Mouse (Mus musculus) neural tube, embryonic 11.5 days (tissue): ENCODE measurements around the gene Slc34a2. TPM values are rescaled to one million over a fixed set of nuclear protein-coding genes. Genes with fewer than 3 reads are reported as not detected.

Experiments used
- ATAC-seq: fragments of 200-750 bp; cut with Nextera tagmentation; 2 replicates; pipeline ENCODE4 v1.8.0; 2017; ENCODE audit warnings: moderate number of reproducible peaks, mild to moderate bottlenecking, moderate TSS enrichment, moderate library complexity; ENCODE audit not compliant: insufficient read depth, low FRiP score, low TSS enrichment
- DNase-seq: peaks from one replicate; pipeline ENCODE4 v3.0.0-alpha.2; 2015; ENCODE audit warnings: low spot score
- H3K27ac ChIP-seq: fragments of 300-500 bp; sonication (generic); 2 replicates; pipeline ENCODE4 v1.5.1; 2014; ENCODE audit warnings: low read depth, mild to moderate bottlenecking, low read length
- H3K27me3 ChIP-seq: fragments of 300-500 bp; sonication (generic); 2 replicates; pipeline ENCODE4 v1.6.1; 2014; ENCODE audit warnings: mild to moderate bottlenecking, low read length, mixed read lengths; ENCODE audit not compliant: control insufficient read depth, insufficient read depth
- H3K36me3 ChIP-seq: fragments of 300-500 bp; sonication (generic); 2 replicates; pipeline ENCODE4 v1.6.1; 2014; ENCODE audit warnings: mild to moderate bottlenecking, low read length, moderate library complexity, mixed read lengths; ENCODE audit not compliant: control insufficient read depth, insufficient read depth
- H3K4me1 ChIP-seq: fragments of 300-500 bp; sonication (generic); 2 replicates; pipeline ENCODE4 v1.6.1; 2014; ENCODE audit warnings: low read length, mixed read lengths; ENCODE audit not compliant: control insufficient read depth, insufficient read depth
- H3K4me2 ChIP-seq: fragments of 300-500 bp; sonication (generic); 2 replicates; pipeline ENCODE4 v1.6.1; 2014; ENCODE audit warnings: low read depth, mild to moderate bottlenecking, moderate library complexity
- H3K4me3 ChIP-seq: fragments of 300-500 bp; sonication (generic); 2 replicates; pipeline ENCODE4 v1.5.1; 2014; ENCODE audit warnings: low read depth, low read length
- H3K9ac ChIP-seq: fragments of 300-500 bp; sonication (generic); 2 replicates; pipeline ENCODE4 v1.6.1; 2014; ENCODE audit warnings: mild to moderate bottlenecking, low read length
- H3K9me3 ChIP-seq: fragments of 300-500 bp; sonication (generic); 2 replicates; pipeline ENCODE4 v1.6.1; 2016; ENCODE audit warnings: low read length; ENCODE audit not compliant: control insufficient read depth
- WGBS: fragments of 180-500 bp; shearing (Covaris S2); extraction: QIAGEN DNeasy Blood & Tissue Kit; methylation state at CpG from one replicate; pipeline ENCODE4 v1.1.7; 2014; 5-methylcytosine and 5-hydroxymethylcytosine counted together
- polyA plus RNA-seq: library from polyadenylated mRNA; unstranded; fragments of >200 nt; fragmentation: Nextera tagmentation; extraction: Ambion mirVana; gene quantifications from 2 replicates; pipeline ENCODE4 v1.2.1, GENCODE M21; 2014

The Slc34a2 gene
- polyA plus RNA-seq, 1 experiment from 2014 or later, result not detected

GRCm38 (mm10) chr5:53091331-53091730, 53.5 kb downstream of the Slc34a2 start:
- H3K27me3 ChIP-seq, result no peaks in the 10 kb centered on the region
- whole genome bisulfite sequencing, result 80% methylated on average over 3 of the region's 3 CpGs
- DNase-seq (no peak), ATAC-seq (no peak)
- no peaks in the 10 kb centered on the region for H3K9me3 ChIP-seq
- H3K4me3 ChIP-seq, result no peak overlapping the region
- no peak overlapping the region for H3K4me2 ChIP-seq
- H3K27ac ChIP-seq, result no peak overlapping the region
- no peak overlapping the region for H3K9ac ChIP-seq
- no peaks in the 10 kb centered on the region for H3K4me1 ChIP-seq
- H3K36me3 ChIP-seq, result no peaks in the 10 kb centered on the region

GRCm38 (mm10) chr5:53101848-53102473, 64.1 kb downstream of the Slc34a2 start:
- DNase-seq (no peak), ATAC-seq (no peak)
- H3K9ac ChIP-seq, result no peak overlapping the region
- no peaks in the 10 kb centered on the region for H3K4me1 ChIP-seq
- H3K27me3 ChIP-seq, result no peaks in the 10 kb centered on the region
- H3K27ac ChIP-seq, result no peak overlapping the region
- H3K4me2 ChIP-seq, result no peak overlapping the region
- no peaks in the 10 kb centered on the region for H3K9me3 ChIP-seq
- H3K4me3 ChIP-seq, result no peak overlapping the region
- WGBS, result 78% methylated on average over 12 of the region's 12 CpGs
- no peaks in the 10 kb centered on the region for H3K36me3 ChIP-seq

- Histone ChIP-seq H3K4me1 (no peaks in the 10 kb centered on the region), H3K36me3 (no peaks in the 10 kb centered on the region), H3K27ac (no peak overlapping the region), H3K4me2 (no peak overlapping the region), H3K27me3 (no peaks in the 10 kb centered on the region), H3K9me3 (no peaks in the 10 kb centered on the region), H3K9ac (no peak overlapping the region), H3K4me3 (no peak overlapping the region)
- DNase-seq (no peak), ATAC-seq (no peak)
- WGBS, result 71% methylated on average over 13 of the region's 13 CpGs
Measured at GRCm38 (mm10) chr5:53104177-53104855, 66.4 kb downstream of the Slc34a2 start.

- no peak for DNase-seq
- ATAC-seq, result no peak
- no peaks in the 10 kb centered on the region for H3K9me3 ChIP-seq
Measured at GRCm38 (mm10) chr5:53105716-53106115, 67.8 kb downstream of the Slc34a2 start.

GRCm38 (mm10) chr5:53106125-53106524, 68.2 kb downstream of the Slc34a2 start:
- WGBS, result 89% methylated on average over 4 of the region's 4 CpGs
- H3K4me3 ChIP-seq, result no peak overlapping the region
- no peak overlapping the region for H3K27ac ChIP-seq
- no peak overlapping the region for H3K4me2 ChIP-seq
- no peaks in the 10 kb centered on the region for H3K36me3 ChIP-seq
- DNase-seq (no peak), ATAC-seq (no peak)
- no peaks in the 10 kb centered on the region for H3K9me3 ChIP-seq
- H3K27me3 ChIP-seq, result no peaks in the 10 kb centered on the region
- H3K4me1 ChIP-seq, result no peaks in the 10 kb centered on the region
- no peak overlapping the region for H3K9ac ChIP-seq

More at GRCm38 (mm10) chr5:53105716-53106115, 67.8 kb downstream of the Slc34a2 start:
- Histone ChIP-seq H3K27ac (no peak overlapping the region), H3K4me1 (no peaks in the 10 kb centered on the region), H3K9ac (no peak overlapping the region), H3K4me2 (no peak overlapping the region), H3K4me3 (no peak overlapping the region), H3K36me3 (no peaks in the 10 kb centered on the region), H3K27me3 (no peaks in the 10 kb centered on the region)
- 76% methylated on average over 8 of the region's 8 CpGs for WGBS

GRCm38 (mm10) chr5:53106731-53107130, 68.8 kb downstream of the Slc34a2 start:
- WGBS, result 61% methylated on average over 4 of the region's 4 CpGs
- no peaks in the 10 kb centered on the region for H3K36me3 ChIP-seq
- no peak for DNase-seq
- H3K27ac ChIP-seq, result no peak overlapping the region
- H3K9ac ChIP-seq, result no peak overlapping the region
- H3K4me1 ChIP-seq, result no peaks in the 10 kb centered on the region
- no peaks in the 10 kb centered on the region for H3K9me3 ChIP-seq
- no peak overlapping the region for H3K4me2 ChIP-seq
- ATAC-seq, result no peak
- H3K4me3 ChIP-seq, result no peak overlapping the region
- H3K27me3 ChIP-seq, result no peaks in the 10 kb centered on the region

- no peak overlapping the region for H3K27ac ChIP-seq
- no peaks in the 10 kb centered on the region for H3K27me3 ChIP-seq
- ATAC-seq (no peak), DNase-seq (no peak)
- no peaks in the 10 kb centered on the region for H3K9me3 ChIP-seq
- no peak overlapping the region for H3K9ac ChIP-seq
- no peaks in the 10 kb centered on the region for H3K4me1 ChIP-seq
- H3K36me3 ChIP-seq, result no peaks in the 10 kb centered on the region
- whole genome bisulfite sequencing, result 79% methylated on average over 9 of the region's 9 CpGs
- no peak overlapping the region for H3K4me2 ChIP-seq
- no peak overlapping the region for H3K4me3 ChIP-seq
Measured at GRCm38 (mm10) chr5:53108026-53108425, 70.1 kb downstream of the Slc34a2 start.

- H3K4me1 ChIP-seq, result no peaks in the 10 kb centered on the region
- no peak overlapping the region for H3K27ac ChIP-seq
- H3K4me3 ChIP-seq, result no peak overlapping the region
- no peak overlapping the region for H3K4me2 ChIP-seq
- H3K9ac ChIP-seq, result no peak overlapping the region
- no peaks in the 10 kb centered on the region for H3K36me3 ChIP-seq
- H3K27me3 ChIP-seq, result no peaks in the 10 kb centered on the region
- H3K9me3 ChIP-seq, result no peaks in the 10 kb centered on the region
- no peak for ATAC-seq
- 90% methylated on average over 1 of the region's 1 CpGs for WGBS
- no peak for DNase-seq
Measured at GRCm38 (mm10) chr5:53108668-53109067, 70.8 kb downstream of the Slc34a2 start.

- ATAC-seq (no peak), DNase-seq (no peak)
- no peaks in the 10 kb centered on the region for H3K27me3 ChIP-seq
- 70% methylated on average over 4 of the region's 4 CpGs for WGBS
- no peaks in the 10 kb centered on the region for H3K36me3 ChIP-seq
- no peak overlapping the region for H3K9ac ChIP-seq
- H3K4me2 ChIP-seq, result no peak overlapping the region
- H3K27ac ChIP-seq, result no peak overlapping the region
- no peaks in the 10 kb centered on the region for H3K9me3 ChIP-seq
- no peak overlapping the region for H3K4me3 ChIP-seq
- H3K4me1 ChIP-seq, result no peaks in the 10 kb centered on the region
Measured at GRCm38 (mm10) chr5:53110225-53110624, 72.3 kb downstream of the Slc34a2 start.
